Mouse (Mus musculus) forebrain, embryonic 16.5 days (tissue): ENCODE results near the gene Epb42. TPM values are rescaled to one million over a fixed set of nuclear protein-coding genes. Genes with fewer than 3 reads are reported as not detected.

Experiments used
- ATAC-seq: fragments of 200-750 bp; cut with Nextera tagmentation; 2 replicates; pipeline ENCODE4 v1.8.0; 2017; ENCODE audit warnings: mild to moderate bottlenecking, moderate library complexity
- H3K27ac ChIP-seq: fragments of 300-500 bp; sonication (generic); 2 replicates; pipeline ENCODE4 v1.5.1; 2014; ENCODE audit warnings: low read length, control low read depth
- H3K27me3 ChIP-seq: fragments of 300-500 bp; sonication (generic); replicated peaks from 2 replicates; pipeline ENCODE4 v1.6.1; 2014; ENCODE audit warnings: low read length; ENCODE audit not compliant: control insufficient read depth, insufficient read depth
- H3K36me3 ChIP-seq: fragments of 300-500 bp; sonication (generic); 2 replicates; pipeline ENCODE4 v1.6.1; 2014; ENCODE audit not compliant: control insufficient read depth, insufficient read depth
- H3K4me1 ChIP-seq: fragments of 300-500 bp; sonication (generic); replicated peaks from 2 replicates; pipeline ENCODE4 v1.6.1; 2014; ENCODE audit warnings: low read length; ENCODE audit not compliant: control insufficient read depth, insufficient read depth
- H3K4me2 ChIP-seq: fragments of 300-500 bp; sonication (generic); 2 replicates; pipeline ENCODE4 v1.6.1; 2014; ENCODE audit warnings: mild to moderate bottlenecking, low read length, control low read depth
- H3K4me3 ChIP-seq: fragments of 300-500 bp; sonication (generic); replicated peaks from 2 replicates; pipeline ENCODE4 v1.5.1; 2014; ENCODE audit warnings: mild to moderate bottlenecking, low read length, control low read depth
- H3K9ac ChIP-seq: fragments of 300-500 bp; sonication (generic); replicated peaks from 2 replicates; pipeline ENCODE4 v1.6.1; 2014; ENCODE audit warnings: low read depth, low read length, control low read depth
- H3K9me3 ChIP-seq: fragments of 300-500 bp; sonication (generic); 2 replicates; pipeline ENCODE4 v1.6.1; 2016; ENCODE audit warnings: low read length; ENCODE audit not compliant: control insufficient read depth
- WGBS: fragments of 180-500 bp; shearing (Covaris S2); extraction: QIAGEN DNeasy Blood & Tissue Kit; methylation state at CpG from one replicate; pipeline ENCODE4 v1.1.7; 2014; 5-methylcytosine and 5-hydroxymethylcytosine counted together
- polyA plus RNA-seq: library from polyadenylated mRNA; unstranded; fragments of >200 nt; fragmentation: Nextera tagmentation; extraction: Ambion mirVana; gene quantifications from 2 replicates; pipeline ENCODE4 v1.2.1, GENCODE M21; 2015

Epb42 gene
- polyA plus RNA-seq, 1 experiment from 2014 or later, result 0.23 TPM

DNA sequence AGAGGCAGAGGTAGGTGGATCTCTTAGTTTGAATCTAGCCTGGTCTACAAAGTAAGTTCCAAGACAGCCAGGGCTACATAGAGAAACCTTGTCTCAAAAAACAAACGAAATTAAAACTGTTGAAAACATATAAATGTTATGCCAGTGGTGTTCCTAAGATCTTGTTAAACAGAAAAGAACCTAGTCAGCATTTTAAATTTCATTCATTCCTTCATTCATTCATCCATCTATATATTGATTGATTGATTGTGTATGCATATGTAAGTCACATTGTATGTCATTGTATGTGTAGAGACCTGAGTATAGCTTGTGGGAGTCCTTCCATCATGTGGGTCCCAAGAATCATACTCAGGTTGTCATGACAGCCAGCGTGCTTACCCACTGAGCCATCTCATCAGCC lies 21.4 kb downstream of the Epb42 start:
- Histone ChIP-seq H3K9me3 (peaks cover 3% of the 10 kb centered on the region; the same call in 1 of the 2 replicates), H3K4me1 (no peaks in the 10 kb centered on the region), H3K36me3 (peaks cover 22% of the 10 kb centered on the region), H3K9ac (no peak overlapping the region), H3K4me2 (no peak overlapping the region), H3K27ac (no peak overlapping the region), H3K4me3 (no peak overlapping the region), H3K27me3 (no peaks in the 10 kb centered on the region)
- no peak for ATAC-seq
- WGBS, result 87% methylated on average over 2 of the region's 2 CpGs

DNA sequence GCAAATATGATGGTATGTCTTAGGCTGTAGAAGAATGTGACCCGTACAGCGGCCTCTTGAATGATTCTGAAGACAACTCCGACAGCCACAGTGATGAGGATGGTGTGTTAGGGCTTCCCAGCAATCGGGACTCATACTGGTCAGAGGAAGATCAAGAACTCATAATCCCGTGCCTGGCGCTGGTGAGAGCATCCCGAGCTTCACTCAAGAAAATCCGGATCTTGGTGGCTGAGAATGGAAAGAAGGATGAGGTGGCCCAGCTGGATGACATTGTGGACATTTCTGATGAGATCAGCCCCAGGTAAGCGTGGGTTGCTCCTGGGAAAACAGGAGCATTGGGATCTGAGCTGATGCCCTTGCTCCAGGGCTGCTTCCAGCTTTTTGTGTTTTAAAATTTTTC lies 24.2 kb downstream of the Epb42 start:
- H3K9me3 ChIP-seq, result peaks cover under 1% of the 10 kb centered on the region; the same call in 1 of the 2 replicates
- H3K4me3 ChIP-seq, result no peak overlapping the region
- H3K4me2 ChIP-seq, result no peak overlapping the region
- no peak for ATAC-seq
- no peak overlapping the region for H3K9ac ChIP-seq
- no peaks in the 10 kb centered on the region for H3K27me3 ChIP-seq
- H3K27ac ChIP-seq, result no peak overlapping the region
- H3K4me1 ChIP-seq, result peaks cover 12% of the 10 kb centered on the region
- peaks cover 19% of the 10 kb centered on the region for H3K36me3 ChIP-seq
- 93% methylated on average over 9 of the region's 9 CpGs for WGBS

DNA sequence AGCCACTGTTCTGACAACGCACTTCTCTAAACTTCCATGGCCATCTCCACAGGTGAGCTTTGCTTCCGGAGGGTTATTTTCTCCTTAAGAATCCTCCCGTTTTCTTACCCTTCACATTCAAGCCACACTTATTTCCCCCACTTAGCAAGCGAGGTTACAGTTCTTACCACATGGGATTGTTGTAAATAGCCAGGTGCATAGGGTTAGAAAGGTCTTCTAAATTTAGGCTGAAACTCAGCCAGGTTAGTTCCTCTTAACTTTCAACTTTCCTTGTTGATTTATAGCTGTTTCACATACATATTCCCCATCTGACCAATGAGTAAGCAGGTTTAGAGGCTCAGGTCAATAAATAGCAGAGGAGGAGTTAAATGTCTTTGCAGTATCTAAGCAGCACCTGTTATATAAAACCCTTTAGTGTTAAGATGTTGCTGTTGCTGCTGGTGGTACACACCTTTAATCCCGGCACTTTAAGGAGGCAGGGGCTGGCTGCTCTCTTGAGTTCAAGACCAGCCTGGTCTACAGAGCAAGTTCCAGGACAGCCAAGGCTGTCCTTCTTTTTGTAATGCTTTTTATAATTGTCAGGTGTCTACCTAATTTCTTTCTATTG lies 27.7 kb downstream of the Epb42 start:
- 24% methylated on average over 5 of the region's 5 CpGs for WGBS
- no peak overlapping the region for H3K27ac ChIP-seq

DNA sequence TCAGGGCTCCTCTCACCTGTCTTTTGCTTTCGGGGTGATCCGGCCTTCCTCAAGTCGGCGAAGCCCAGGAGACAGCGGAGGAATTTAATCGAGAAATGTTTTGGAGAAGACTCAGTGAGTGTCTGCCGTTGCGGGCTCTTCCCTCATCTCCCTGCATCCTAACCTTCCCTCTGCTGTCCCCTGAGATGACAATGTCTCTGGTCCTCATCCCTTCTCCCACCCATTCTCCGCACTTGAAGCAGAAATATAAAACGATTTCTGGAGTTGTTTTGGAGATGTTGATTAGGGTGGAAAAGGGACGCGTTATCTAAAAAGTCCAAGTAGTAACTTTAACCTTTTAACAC lies 28.2 kb downstream of the Epb42 start:
- under 1% methylated on average over 12 of the region's 12 CpGs for WGBS
- peaks cover 9% of the 10 kb centered on the region; the same call in 1 of the 2 replicates for H3K36me3 ChIP-seq
- peak overlapping the region; percentile 87 for H3K9ac ChIP-seq
- H3K4me3 ChIP-seq, result peak overlapping the region; percentile 92
- H3K4me2 ChIP-seq, result peak overlapping the region; percentile 88
- peak; percentile 53 for ATAC-seq
- H3K4me1 ChIP-seq, result peaks cover 12% of the 10 kb centered on the region
- H3K9me3 ChIP-seq, result no peaks in the 10 kb centered on the region
- H3K27me3 ChIP-seq, result no peaks in the 10 kb centered on the region
- peak overlapping the region; percentile 58; the same call in 1 of the 2 replicates for H3K27ac ChIP-seq

More for the DNA sequence above, 27.7 kb downstream of the Epb42 start:
- Histone ChIP-seq H3K27me3 (no peaks in the 10 kb centered on the region), H3K4me3 (peak overlapping the region; percentile 92), H3K4me2 (peak overlapping the region; percentile 88), H3K36me3 (peaks cover 9% of the 10 kb centered on the region; the same call in 1 of the 2 replicates), H3K9me3 (no peaks in the 10 kb centered on the region), H3K4me1 (peaks cover 12% of the 10 kb centered on the region), H3K9ac (peak overlapping the region; percentile 87)
- ATAC-seq, result no peak

DNA sequence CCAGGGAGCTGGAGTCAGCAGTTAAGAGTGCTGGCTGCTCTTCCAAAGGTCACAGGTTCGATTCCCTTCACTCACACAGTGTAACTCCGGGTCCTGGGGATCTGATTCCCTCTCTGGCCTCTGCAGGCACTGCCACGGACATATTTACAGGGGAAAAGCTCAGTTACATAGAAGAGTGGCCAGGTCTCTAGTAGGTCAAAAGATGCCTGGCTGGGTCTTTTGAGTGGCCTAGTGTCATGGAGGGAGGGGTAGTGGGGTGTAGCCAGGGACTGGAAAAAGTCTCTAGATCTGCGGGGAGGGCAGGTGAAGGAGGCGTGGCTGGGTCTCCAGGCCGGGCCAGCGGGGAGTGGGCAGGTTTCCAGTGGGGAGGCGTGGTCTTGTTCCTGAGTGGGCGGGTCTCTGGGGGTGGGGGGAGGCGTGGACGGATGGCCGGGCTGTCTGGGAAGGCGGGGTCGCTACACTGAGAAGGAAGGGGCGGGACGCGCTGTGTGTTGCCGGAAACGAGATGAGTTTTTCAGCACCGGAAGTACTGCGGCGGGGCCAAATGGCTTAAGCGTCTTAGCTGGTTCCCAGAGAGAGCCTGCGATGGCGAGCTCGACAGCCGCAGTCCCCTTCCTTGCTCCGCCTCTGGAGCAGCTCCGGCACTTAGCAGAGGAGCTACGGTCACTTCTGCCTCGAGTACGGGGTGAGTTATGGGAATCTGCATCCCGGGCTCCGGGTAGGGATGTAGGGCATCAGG lies 28.8 kb downstream of the Epb42 start, which contains the start of gene Ccndbp1:
Gene Ccndbp1 (plus strand): TSS at position 479 of the 739 bp plus-strand sequence.
- peak; percentile 98 for ATAC-seq
- H3K4me2 ChIP-seq, result peak within 1 kb of the TSS; percentile 88
- H3K27ac ChIP-seq, result peak within 1 kb of the TSS; percentile 58; the same call in 1 of the 2 replicates
- peaks cover 12% of the 10 kb centered on the region for H3K4me1 ChIP-seq
- 1% methylated on average over 34 of the region's 34 CpGs for WGBS
- H3K27me3 ChIP-seq, result no peaks in the 10 kb centered on the region
- peak within 1 kb of the TSS; percentile 87 for H3K9ac ChIP-seq
- H3K4me3 ChIP-seq, result peak within 1 kb of the TSS; percentile 92
- no peaks in the 10 kb centered on the region for H3K9me3 ChIP-seq
- peaks cover 9% of the 10 kb centered on the region; the same call in 1 of the 2 replicates for H3K36me3 ChIP-seq

DNA sequence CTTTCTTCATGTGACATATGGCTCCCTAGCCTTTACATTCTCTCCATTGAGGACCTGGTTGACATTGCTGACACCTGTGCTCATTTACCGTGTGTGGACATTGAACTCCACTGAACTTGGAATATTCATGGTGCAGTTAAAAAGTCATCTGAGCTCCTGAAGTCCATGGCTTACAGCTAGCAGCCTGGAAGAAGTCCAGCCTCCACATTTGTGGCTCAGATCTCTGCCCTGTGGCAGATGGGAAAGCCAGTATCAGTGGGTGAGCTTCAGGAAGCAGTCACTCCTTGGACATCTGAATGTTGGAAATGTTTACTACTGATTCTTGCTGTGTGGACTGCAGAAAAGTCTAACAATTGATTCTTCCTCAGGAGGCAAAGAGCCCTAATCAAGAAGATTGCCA lies 29.9 kb downstream of the Epb42 start:
- Histone ChIP-seq H3K4me3 (no peak overlapping the region), H3K36me3 (peaks cover 4% of the 10 kb centered on the region; the same call in 1 of the 2 replicates), H3K27me3 (no peaks in the 10 kb centered on the region), H3K4me1 (peaks cover 12% of the 10 kb centered on the region), H3K9me3 (no peaks in the 10 kb centered on the region), H3K9ac (no peak overlapping the region), H3K4me2 (no peak overlapping the region), H3K27ac (no peak overlapping the region)
- 86% methylated on average over 1 of the region's 1 CpGs for WGBS
- ATAC-seq, result no peak

GRCm38 (mm10) chr2:121004018-121004811 lies 32.7 kb downstream of the Epb42 start:
- Histone ChIP-seq H3K4me2 (no peak overlapping the region), H3K9me3 (no peaks in the 10 kb centered on the region), H3K27me3 (no peaks in the 10 kb centered on the region), H3K9ac (no peak overlapping the region), H3K4me3 (no peak overlapping the region), H3K36me3 (no peaks in the 10 kb centered on the region), H3K27ac (no peak overlapping the region), H3K4me1 (peaks cover 7% of the 10 kb centered on the region)
- no peak for ATAC-seq
- 82% methylated on average over 7 of the region's 7 CpGs for WGBS

DNA sequence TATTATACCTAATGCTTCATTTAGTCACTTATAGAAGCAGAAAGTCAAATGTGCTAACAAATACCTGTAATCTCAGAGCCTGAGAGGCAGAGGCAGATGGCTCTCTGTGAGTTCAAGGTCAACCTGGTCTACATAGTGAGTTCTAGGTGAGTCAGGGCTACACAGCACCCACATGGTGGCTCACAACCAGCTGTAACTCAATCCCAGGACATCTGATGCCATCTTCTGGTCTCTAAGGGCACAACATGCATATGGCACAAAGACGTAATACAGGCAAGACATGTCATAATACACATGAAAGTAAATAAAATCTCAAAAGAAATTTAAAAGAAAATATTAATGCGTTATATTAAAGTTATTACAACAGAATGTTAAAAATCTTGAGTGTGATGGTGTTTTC lies 33.3 kb downstream of the Epb42 start:
- Histone ChIP-seq H3K27me3 (no peaks in the 10 kb centered on the region), H3K36me3 (no peaks in the 10 kb centered on the region), H3K4me1 (peaks cover 3% of the 10 kb centered on the region), H3K9me3 (no peaks in the 10 kb centered on the region), H3K4me3 (no peak overlapping the region), H3K4me2 (no peak overlapping the region), H3K27ac (no peak overlapping the region), H3K9ac (no peak overlapping the region)
- 68% methylated on average over 2 of the region's 2 CpGs for WGBS
- ATAC-seq, result no peak

GRCm38 (mm10) chr2:120998863-120999262 lies 38.0 kb downstream of the Epb42 start:
- Histone ChIP-seq H3K9ac (no peak overlapping the region), H3K27ac (no peak overlapping the region), H3K36me3 (no peaks in the 10 kb centered on the region), H3K4me3 (no peak overlapping the region), H3K4me1 (no peaks in the 10 kb centered on the region), H3K9me3 (no peaks in the 10 kb centered on the region), H3K27me3 (no peaks in the 10 kb centered on the region), H3K4me2 (no peak overlapping the region)
- 82% methylated on average over 8 of the region's 8 CpGs for WGBS
- ATAC-seq, result no peak
